Mouse (Mus musculus): ENCODE measurements around the gene Car5a. TPM values are rescaled to one million over a fixed set of nuclear protein-coding genes. Genes with fewer than 3 reads are reported as not detected.

The Car5a gene
- polyA plus RNA-seq, 1 experiment from 2014 or later: not detected

- Histone ChIP-seq H3K9ac (no peak overlapping the region), H3K27me3 (no peaks in the 10 kb centered on the region), H3K4me1 (replicated peaks) (peaks cover 24% of the 10 kb centered on the region), H3K27ac (no peak overlapping the region), H3K36me3 (peaks cover 26% of the 10 kb centered on the region), H3K9me3 (replicated peaks) (no peaks in the 10 kb centered on the region), H3K4me2 (no peak overlapping the region), H3K4me3 (no peak overlapping the region)
- WGBS: 71% methylated on average over 17 of the region's 17 CpGs
- no peak for ATAC-seq (replicated peaks; ENCODE audit: insufficient number of reproducible peaks, insufficient read depth, low FRiP score, low read depth)
These were observed 26.9 kb upstream of the Car5a start for GRCm38 (mm10) chr8:121971488-121972058.

GRCm38 (mm10) chr8:121970225-121970624 lies 25.5 kb upstream of the Car5a start:
- peaks cover 13% of the 10 kb centered on the region; the same call in 1 of the 2 replicates for H3K36me3 ChIP-seq
- ATAC-seq (replicated peaks; ENCODE audit: insufficient number of reproducible peaks, insufficient read depth, low FRiP score, low read depth): no peak
- H3K4me1 ChIP-seq (replicated peaks): peaks cover 32% of the 10 kb centered on the region
- WGBS: 85% methylated on average over 8 of the region's 8 CpGs
- H3K27ac ChIP-seq: no peak overlapping the region
- no peak overlapping the region for H3K4me3 ChIP-seq
- no peaks in the 10 kb centered on the region for H3K27me3 ChIP-seq
- H3K4me2 ChIP-seq: no peak overlapping the region
- no peak overlapping the region for H3K9ac ChIP-seq
- H3K9me3 ChIP-seq (replicated peaks): no peaks in the 10 kb centered on the region

GRCm38 (mm10) chr8:121968542-121968941 lies 23.8 kb upstream of the Car5a start:
- no peak overlapping the region for H3K27ac ChIP-seq
- 46% methylated on average over 4 of the region's 4 CpGs for WGBS

GRCm38 (mm10) chr8:121967977-121968376 lies 23.3 kb upstream of the Car5a start:
- H3K4me2 ChIP-seq: no peak overlapping the region
- H3K27ac ChIP-seq: no peak overlapping the region
- no peak overlapping the region for H3K9ac ChIP-seq
- no peaks in the 10 kb centered on the region for H3K9me3 ChIP-seq (replicated peaks)
- no peak for ATAC-seq (replicated peaks; ENCODE audit: insufficient number of reproducible peaks, insufficient read depth, low FRiP score, low read depth)
- no peaks in the 10 kb centered on the region for H3K36me3 ChIP-seq
- peaks cover 51% of the 10 kb centered on the region for H3K4me1 ChIP-seq (replicated peaks)
- 57% methylated on average over 4 of the region's 4 CpGs for WGBS
- no peaks in the 10 kb centered on the region for H3K27me3 ChIP-seq
- H3K4me3 ChIP-seq: no peak overlapping the region

More at GRCm38 (mm10) chr8:121968542-121968941, 23.8 kb upstream of the Car5a start:
- no peak overlapping the region for H3K9ac ChIP-seq
- no peaks in the 10 kb centered on the region for H3K27me3 ChIP-seq
- H3K36me3 ChIP-seq: no peaks in the 10 kb centered on the region
- H3K4me2 ChIP-seq: no peak overlapping the region
- ATAC-seq (replicated peaks; ENCODE audit: insufficient number of reproducible peaks, insufficient read depth, low FRiP score, low read depth): no peak
- H3K4me1 ChIP-seq (replicated peaks): peaks cover 46% of the 10 kb centered on the region
- H3K9me3 ChIP-seq (replicated peaks): no peaks in the 10 kb centered on the region
- no peak overlapping the region for H3K4me3 ChIP-seq

- Histone ChIP-seq H3K9ac (no peak overlapping the region), H3K4me2 (no peak overlapping the region), H3K36me3 (no peaks in the 10 kb centered on the region), H3K9me3 (replicated peaks) (no peaks in the 10 kb centered on the region), H3K27ac (peak overlapping the region; percentile 52; the same call in 1 of the 2 replicates), H3K4me3 (no peak overlapping the region), H3K4me1 (replicated peaks) (peaks cover 54% of the 10 kb centered on the region), H3K27me3 (no peaks in the 10 kb centered on the region)
- 62% methylated on average over 7 of the region's 7 CpGs for WGBS
- ATAC-seq (replicated peaks; ENCODE audit: insufficient number of reproducible peaks, insufficient read depth, low FRiP score, low read depth): peak; percentile 59
These were observed 22.2 kb upstream of the Car5a start for GRCm38 (mm10) chr8:121966714-121967448.

GRCm38 (mm10) chr8:121966110-121966509 lies 21.4 kb upstream of the Car5a start:
- Histone ChIP-seq H3K9me3 (replicated peaks) (no peaks in the 10 kb centered on the region), H3K9ac (no peak overlapping the region), H3K27me3 (no peaks in the 10 kb centered on the region), H3K4me1 (replicated peaks) (peaks cover 54% of the 10 kb centered on the region), H3K36me3 (no peaks in the 10 kb centered on the region), H3K27ac (no peak overlapping the region), H3K4me2 (no peak overlapping the region), H3K4me3 (no peak overlapping the region)
- WGBS: 55% methylated on average over 5 of the region's 5 CpGs
- ATAC-seq (replicated peaks; ENCODE audit: insufficient number of reproducible peaks, insufficient read depth, low FRiP score, low read depth): no peak

- Histone ChIP-seq H3K4me2 (no peak overlapping the region), H3K9ac (no peak overlapping the region), H3K4me1 (replicated peaks) (peaks cover 50% of the 10 kb centered on the region), H3K9me3 (replicated peaks) (no peaks in the 10 kb centered on the region), H3K27me3 (no peaks in the 10 kb centered on the region), H3K36me3 (no peaks in the 10 kb centered on the region), H3K4me3 (no peak overlapping the region), H3K27ac (peak overlapping the region; percentile 62)
- no peak; the same call in 1 of the 2 replicates for ATAC-seq (replicated peaks; ENCODE audit: insufficient number of reproducible peaks, insufficient read depth, low FRiP score, low read depth)
- 66% methylated on average over 8 of the region's 8 CpGs for WGBS
These were observed 20.2 kb upstream of the Car5a start for GRCm38 (mm10) chr8:121964716-121965512.

GRCm38 (mm10) chr8:121962892-121963291 lies 18.2 kb upstream of the Car5a start:
- Histone ChIP-seq H3K4me3 (no peak overlapping the region), H3K4me2 (no peak overlapping the region), H3K36me3 (no peaks in the 10 kb centered on the region), H3K9ac (no peak overlapping the region), H3K4me1 (replicated peaks) (peaks cover 48% of the 10 kb centered on the region), H3K27ac (no peak overlapping the region), H3K9me3 (replicated peaks) (no peaks in the 10 kb centered on the region), H3K27me3 (no peaks in the 10 kb centered on the region)
- no peak for ATAC-seq (replicated peaks; ENCODE audit: insufficient number of reproducible peaks, insufficient read depth, low FRiP score, low read depth)
- WGBS: 71% methylated on average over 3 of the region's 3 CpGs

GRCm38 (mm10) chr8:121958395-121958794 lies 13.7 kb upstream of the Car5a start:
- Histone ChIP-seq H3K9me3 (replicated peaks) (no peaks in the 10 kb centered on the region), H3K4me1 (replicated peaks) (peaks cover 40% of the 10 kb centered on the region), H3K4me3 (no peak overlapping the region), H3K4me2 (no peak overlapping the region), H3K36me3 (peaks cover 6% of the 10 kb centered on the region; the same call in 1 of the 2 replicates), H3K27ac (no peak overlapping the region), H3K27me3 (no peaks in the 10 kb centered on the region), H3K9ac (no peak overlapping the region)
- ATAC-seq (replicated peaks; ENCODE audit: insufficient number of reproducible peaks, insufficient read depth, low FRiP score, low read depth): no peak
- WGBS: 80% methylated on average over 1 of the region's 1 CpGs

- Histone ChIP-seq H3K9me3 (replicated peaks) (no peaks in the 10 kb centered on the region), H3K4me2 (no peak overlapping the region), H3K4me1 (replicated peaks) (peaks cover 51% of the 10 kb centered on the region), H3K9ac (no peak overlapping the region), H3K27ac (no peak overlapping the region), H3K27me3 (no peaks in the 10 kb centered on the region), H3K4me3 (no peak overlapping the region), H3K36me3 (peaks cover 6% of the 10 kb centered on the region; the same call in 1 of the 2 replicates)
- WGBS: 39% methylated on average over 1 of the region's 1 CpGs
- no peak for ATAC-seq (replicated peaks; ENCODE audit: insufficient number of reproducible peaks, insufficient read depth, low FRiP score, low read depth)
These were observed 11.3 kb upstream of the Car5a start for GRCm38 (mm10) chr8:121955825-121956500.

All from heart, embryonic 15.5 days (tissue).